Mouse (Mus musculus): ENCODE data around the gene Rwdd3. TPM values are rescaled to one million over a fixed set of nuclear protein-coding genes. Genes with fewer than 3 reads are reported as not detected.

The Rwdd3 gene
- polyA plus RNA-seq, 1 experiment from 2014 or later: 7.0 TPM

DNA sequence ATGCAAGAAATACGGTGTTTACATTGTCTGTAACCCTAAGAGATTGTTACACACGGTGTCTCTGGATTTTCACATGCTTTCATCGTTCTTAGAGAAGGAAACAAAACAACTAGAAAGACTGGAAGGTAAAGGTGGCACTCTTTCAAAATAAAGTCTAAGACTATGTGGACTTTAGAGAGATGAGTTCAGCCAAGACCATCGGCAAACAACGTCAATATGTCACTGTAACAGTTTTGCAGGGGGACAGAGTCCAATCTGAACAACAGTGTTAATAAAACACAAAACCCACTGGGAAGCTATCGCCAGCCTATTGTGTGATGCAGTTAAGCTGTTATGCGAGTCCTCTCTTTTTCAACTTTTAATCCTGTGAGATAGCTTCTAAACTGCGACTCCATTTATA, 2.9 kb downstream of the Rwdd3 start:
- H3K27ac ChIP-seq (ENCODE audit: low read depth, low read length): no peak overlapping the region
- no peaks in the 10 kb centered on the region for H3K9me3 ChIP-seq (ENCODE audit: control insufficient read depth, low read length)
- H3K27me3 ChIP-seq (ENCODE audit: control insufficient read depth, insufficient read depth, low read length): no peaks in the 10 kb centered on the region
- H3K36me3 ChIP-seq (ENCODE audit: control insufficient read depth, insufficient read depth, low read length): no peaks in the 10 kb centered on the region
- no peak for ATAC-seq (ENCODE audit: low FRiP score, low TSS enrichment)
- no peak overlapping the region for H3K4me3 ChIP-seq (ENCODE audit: low read length)
- no peak overlapping the region for H3K9ac ChIP-seq (ENCODE audit: low read depth, low read length)
- 86% methylated on average over 8 of the region's 8 CpGs for WGBS
- no peak overlapping the region for H3K4me2 ChIP-seq (replicated peaks; ENCODE audit: low read depth, low read length)
- no peaks in the 10 kb centered on the region for H3K4me1 ChIP-seq (ENCODE audit: control insufficient read depth, insufficient read depth, low read length)

- no peak overlapping the region for H3K27ac ChIP-seq (ENCODE audit: low read depth, low read length)
- no peaks in the 10 kb centered on the region for H3K27me3 ChIP-seq (ENCODE audit: control insufficient read depth, insufficient read depth, low read length)
- no peak overlapping the region for H3K4me2 ChIP-seq (replicated peaks; ENCODE audit: low read depth, low read length)
- no peak for ATAC-seq (ENCODE audit: low FRiP score, low TSS enrichment)
- H3K36me3 ChIP-seq (ENCODE audit: control insufficient read depth, insufficient read depth, low read length): no peaks in the 10 kb centered on the region
- no peak overlapping the region for H3K4me3 ChIP-seq (ENCODE audit: low read length)
- no peaks in the 10 kb centered on the region for H3K9me3 ChIP-seq (ENCODE audit: control insufficient read depth, low read length)
- H3K9ac ChIP-seq (ENCODE audit: low read depth, low read length): no peak overlapping the region
- no peaks in the 10 kb centered on the region for H3K4me1 ChIP-seq (ENCODE audit: control insufficient read depth, insufficient read depth, low read length)
- 47% methylated on average over 7 of the region's 7 CpGs for WGBS
These were observed 8.2 kb downstream of the Rwdd3 start for GRCm38 (mm10) chr3:121163271-121163819.

DNA sequence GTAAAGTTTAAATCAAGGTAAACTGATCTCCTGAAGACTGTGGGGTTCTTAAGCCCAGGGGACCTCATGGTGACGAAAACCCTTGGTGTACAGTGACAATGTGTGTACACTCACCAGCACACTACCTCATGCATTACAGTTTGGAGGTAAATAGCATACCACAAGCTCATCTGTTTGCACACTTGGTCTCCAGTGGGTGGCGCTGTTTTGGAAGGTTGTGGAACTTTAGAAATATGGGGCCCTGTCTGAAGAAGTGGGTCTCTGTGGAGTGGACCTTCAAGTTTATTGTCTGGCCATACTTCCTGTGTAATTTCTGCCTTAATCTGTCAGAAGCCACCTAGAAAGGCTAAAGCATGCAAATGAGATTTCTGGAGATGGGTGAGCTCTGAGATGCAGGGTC, 9.8 kb downstream of the Rwdd3 start:
- Histone ChIP-seq H3K4me2 (replicated peaks; ENCODE audit: low read depth, low read length) (no peak overlapping the region), H3K9me3 (ENCODE audit: control insufficient read depth, low read length) (no peaks in the 10 kb centered on the region), H3K4me1 (ENCODE audit: control insufficient read depth, insufficient read depth, low read length) (no peaks in the 10 kb centered on the region), H3K36me3 (ENCODE audit: control insufficient read depth, insufficient read depth, low read length) (no peaks in the 10 kb centered on the region), H3K27ac (ENCODE audit: low read depth, low read length) (no peak overlapping the region), H3K4me3 (ENCODE audit: low read length) (no peak overlapping the region), H3K27me3 (ENCODE audit: control insufficient read depth, insufficient read depth, low read length) (no peaks in the 10 kb centered on the region), H3K9ac (ENCODE audit: low read depth, low read length) (no peak overlapping the region)
- no peak for ATAC-seq (ENCODE audit: low FRiP score, low TSS enrichment)
- WGBS: 47% methylated on average over 2 of the region's 2 CpGs

DNA sequence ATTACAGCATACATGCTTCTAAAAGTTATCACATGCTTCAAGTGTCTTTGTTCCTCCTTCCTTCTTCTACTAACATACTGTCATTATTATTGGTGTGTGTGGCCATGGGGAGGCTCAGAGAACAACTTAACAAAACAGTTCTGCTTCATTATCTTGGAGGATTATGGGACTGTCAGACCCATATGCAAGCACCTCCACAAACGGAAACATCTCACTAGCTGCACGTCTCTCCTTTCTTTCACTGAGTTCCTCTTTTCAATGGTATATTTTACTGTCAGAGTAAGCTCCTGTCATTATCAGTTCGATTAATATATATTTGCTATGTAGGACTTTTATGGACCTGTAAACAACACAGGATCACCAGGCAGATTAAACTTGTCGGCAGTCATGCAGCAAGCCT, 11.1 kb downstream of the Rwdd3 start:
- Histone ChIP-seq H3K4me3 (ENCODE audit: low read length) (no peak overlapping the region), H3K36me3 (ENCODE audit: control insufficient read depth, insufficient read depth, low read length) (no peaks in the 10 kb centered on the region), H3K9ac (ENCODE audit: low read depth, low read length) (no peak overlapping the region), H3K4me2 (replicated peaks; ENCODE audit: low read depth, low read length) (no peak overlapping the region), H3K9me3 (ENCODE audit: control insufficient read depth, low read length) (no peaks in the 10 kb centered on the region), H3K27ac (ENCODE audit: low read depth, low read length) (no peak overlapping the region), H3K27me3 (ENCODE audit: control insufficient read depth, insufficient read depth, low read length) (no peaks in the 10 kb centered on the region), H3K4me1 (ENCODE audit: control insufficient read depth, insufficient read depth, low read length) (no peaks in the 10 kb centered on the region)
- 65% methylated on average over 4 of the region's 4 CpGs for WGBS
- no peak for ATAC-seq (ENCODE audit: low FRiP score, low TSS enrichment)

- H3K27ac ChIP-seq (ENCODE audit: low read depth, low read length): no peak overlapping the region
- H3K9me3 ChIP-seq (ENCODE audit: control insufficient read depth, low read length): no peaks in the 10 kb centered on the region
- 78% methylated on average over 10 of the region's 10 CpGs for WGBS
- ATAC-seq (ENCODE audit: low FRiP score, low TSS enrichment): no peak; the same call in 1 of the 2 replicates
- no peak overlapping the region for H3K9ac ChIP-seq (ENCODE audit: low read depth, low read length)
- no peaks in the 10 kb centered on the region for H3K36me3 ChIP-seq (ENCODE audit: control insufficient read depth, insufficient read depth, low read length)
- H3K27me3 ChIP-seq (ENCODE audit: control insufficient read depth, insufficient read depth, low read length): no peaks in the 10 kb centered on the region
- H3K4me2 ChIP-seq (replicated peaks; ENCODE audit: low read depth, low read length): no peak overlapping the region
- no peaks in the 10 kb centered on the region for H3K4me1 ChIP-seq (ENCODE audit: control insufficient read depth, insufficient read depth, low read length)
- no peak overlapping the region for H3K4me3 ChIP-seq (ENCODE audit: low read length)
These were observed 11.9 kb downstream of the Rwdd3 start for GRCm38 (mm10) chr3:121159566-121159965.

- no peak overlapping the region for H3K4me2 ChIP-seq (replicated peaks; ENCODE audit: low read depth, low read length)
- H3K4me1 ChIP-seq (ENCODE audit: control insufficient read depth, insufficient read depth, low read length): no peaks in the 10 kb centered on the region
- no peak overlapping the region for H3K27ac ChIP-seq (ENCODE audit: low read depth, low read length)
- no peaks in the 10 kb centered on the region for H3K36me3 ChIP-seq (ENCODE audit: control insufficient read depth, insufficient read depth, low read length)
- H3K9me3 ChIP-seq (ENCODE audit: control insufficient read depth, low read length): no peaks in the 10 kb centered on the region
- WGBS: 93% methylated on average over 16 of the region's 16 CpGs
- no peak overlapping the region for H3K4me3 ChIP-seq (ENCODE audit: low read length)
- no peak overlapping the region for H3K9ac ChIP-seq (ENCODE audit: low read depth, low read length)
- ATAC-seq (ENCODE audit: low FRiP score, low TSS enrichment): no peak
- no peaks in the 10 kb centered on the region for H3K27me3 ChIP-seq (ENCODE audit: control insufficient read depth, insufficient read depth, low read length)
These were observed 12.6 kb downstream of the Rwdd3 start for GRCm38 (mm10) chr3:121158901-121159351.

- WGBS: 63% methylated on average over 10 of the region's 10 CpGs
These were observed 13.8 kb downstream of the Rwdd3 start for GRCm38 (mm10) chr3:121157546-121158330.

GRCm38 (mm10) chr3:121156451-121157186, 14.9 kb downstream of the Rwdd3 start:
- Histone ChIP-seq H3K9me3 (ENCODE audit: control insufficient read depth, low read length) (no peaks in the 10 kb centered on the region), H3K4me3 (ENCODE audit: low read length) (no peak overlapping the region), H3K27me3 (ENCODE audit: control insufficient read depth, insufficient read depth, low read length) (no peaks in the 10 kb centered on the region), H3K4me2 (replicated peaks; ENCODE audit: low read depth, low read length) (no peak overlapping the region), H3K27ac (ENCODE audit: low read depth, low read length) (no peak overlapping the region), H3K36me3 (ENCODE audit: control insufficient read depth, insufficient read depth, low read length) (no peaks in the 10 kb centered on the region), H3K4me1 (ENCODE audit: control insufficient read depth, insufficient read depth, low read length) (no peaks in the 10 kb centered on the region), H3K9ac (ENCODE audit: low read depth, low read length) (no peak overlapping the region)
- ATAC-seq (ENCODE audit: low FRiP score, low TSS enrichment): no peak
- WGBS: 66% methylated on average over 11 of the region's 11 CpGs

More at GRCm38 (mm10) chr3:121157546-121158330, 13.8 kb downstream of the Rwdd3 start:
- H3K9ac ChIP-seq (ENCODE audit: low read depth, low read length): no peak overlapping the region
- H3K36me3 ChIP-seq (ENCODE audit: control insufficient read depth, insufficient read depth, low read length): no peaks in the 10 kb centered on the region
- H3K4me2 ChIP-seq (replicated peaks; ENCODE audit: low read depth, low read length): no peak overlapping the region
- no peaks in the 10 kb centered on the region for H3K27me3 ChIP-seq (ENCODE audit: control insufficient read depth, insufficient read depth, low read length)
- no peaks in the 10 kb centered on the region for H3K4me1 ChIP-seq (ENCODE audit: control insufficient read depth, insufficient read depth, low read length)
- H3K9me3 ChIP-seq (ENCODE audit: control insufficient read depth, low read length): no peaks in the 10 kb centered on the region
- ATAC-seq (ENCODE audit: low FRiP score, low TSS enrichment): no peak
- no peak overlapping the region for H3K4me3 ChIP-seq (ENCODE audit: low read length)
- H3K27ac ChIP-seq (ENCODE audit: low read depth, low read length): no peak overlapping the region

- no peaks in the 10 kb centered on the region for H3K9me3 ChIP-seq (ENCODE audit: control insufficient read depth, low read length)
- H3K27ac ChIP-seq (ENCODE audit: low read depth, low read length): no peak overlapping the region
- no peaks in the 10 kb centered on the region for H3K4me1 ChIP-seq (ENCODE audit: control insufficient read depth, insufficient read depth, low read length)
- H3K36me3 ChIP-seq (ENCODE audit: control insufficient read depth, insufficient read depth, low read length): no peaks in the 10 kb centered on the region
- H3K9ac ChIP-seq (ENCODE audit: low read depth, low read length): no peak overlapping the region
- no peak for ATAC-seq (ENCODE audit: low FRiP score, low TSS enrichment)
- no peak overlapping the region for H3K4me2 ChIP-seq (replicated peaks; ENCODE audit: low read depth, low read length)
- WGBS: 39% methylated on average over 7 of the region's 7 CpGs
- H3K27me3 ChIP-seq (ENCODE audit: control insufficient read depth, insufficient read depth, low read length): no peaks in the 10 kb centered on the region
- no peak overlapping the region for H3K4me3 ChIP-seq (ENCODE audit: low read length)
These were observed 15.5 kb downstream of the Rwdd3 start for GRCm38 (mm10) chr3:121156043-121156442.

Data from kidney, embryonic 14.5 days (tissue).